8 mouse cellular contexts compared by ENCODE assay signal in genomic region chrX:73786364-73787224, GRCm38 (mm10). TPM values are rescaled to one million over a fixed set of nuclear protein-coding genes. Genes with fewer than 3 reads are reported as not detected.
DNase-seq lines count a peak whose midpoint lies in the region; ATAC-seq and TF ChIP-seq lines count a peak whose summit lies in the region.

Idh3g (minus strand) TSS chrX:73786897.
Ssr4 (plus strand) TSS chrX:73787028.

- H3K36me3 ChIP-seq in embryonic facial prominence, embryonic 15.5 days: peaks cover 16% of the 10 kb centered on the region
- peaks cover 18% of the 10 kb centered on the region for H3K36me3 ChIP-seq in limb, embryonic 14.5 days (ENCODE audit: control insufficient read depth, insufficient read depth, low read length)
- no peaks in the 10 kb centered on the region for H3K36me3 ChIP-seq in midbrain, postnatal 0 days (ENCODE audit: insufficient read depth, low read length)

- no peaks in the 10 kb centered on the region for H3K27me3 ChIP-seq in embryonic facial prominence, embryonic 15.5 days
- no peaks in the 10 kb centered on the region for H3K27me3 ChIP-seq in limb, embryonic 14.5 days (ENCODE audit: control insufficient read depth, insufficient read depth, low read length)
- H3K27me3 ChIP-seq in midbrain, postnatal 0 days (ENCODE audit: insufficient read depth, low read length): no peaks in the 10 kb centered on the region

- TF ChIP-seq CTCF in bone marrow, adult 2 months (IDR thresholded peaks at IDR 0.05; ENCODE audit: control insufficient read depth, insufficient read depth, low read length): peak; percentile 35; the same call in 1 of the 2 replicates
- peak; percentile 75 for TF ChIP-seq CTCF in midbrain, postnatal 0 days (IDR thresholded peaks at IDR 0.05)

- ATAC-seq in embryonic facial prominence, embryonic 15.5 days (ENCODE audit: insufficient number of reproducible peaks, low FRiP score, low TSS enrichment, low read depth): peak; percentile 97
- peak; percentile 96 for ATAC-seq in limb, embryonic 14.5 days (ENCODE audit: low FRiP score, low read depth)
- peak; percentile 95 for ATAC-seq in midbrain, postnatal 0 days (ENCODE audit: low FRiP score)

- H3K4me1 ChIP-seq in bone marrow, adult 2 months (ENCODE audit: control insufficient read depth, insufficient read depth, low read length): no peaks in the 10 kb centered on the region; the same call in 1 of the 2 replicates
- H3K4me1 ChIP-seq in embryonic facial prominence, embryonic 15.5 days: peaks cover 8% of the 10 kb centered on the region
- no peaks in the 10 kb centered on the region for H3K4me1 ChIP-seq in limb, embryonic 14.5 days (ENCODE audit: control insufficient read depth, insufficient read depth, low read length)
- no peaks in the 10 kb centered on the region for H3K4me1 ChIP-seq in midbrain, postnatal 0 days (ENCODE audit: insufficient read depth, low read length)

- peak within 1 kb of the TSS; percentile 87 for H3K4me3 ChIP-seq in bone marrow, adult 2 months (replicated peaks; ENCODE audit: control insufficient read depth, low read depth, low read length)
- peak within 1 kb of the TSS; percentile 64 for H3K4me3 ChIP-seq in embryonic facial prominence, embryonic 15.5 days (replicated peaks)
- peak within 1 kb of the TSS; percentile 56 for H3K4me3 ChIP-seq in limb, embryonic 14.5 days (replicated peaks; ENCODE audit: low read length)
- H3K4me3 ChIP-seq in midbrain, postnatal 0 days (ENCODE audit: low read depth, low read length): peak within 1 kb of the TSS; percentile 50

- peak; percentile 98 for DNase-seq in 416B (ENCODE audit: low read depth)
- DNase-seq in heart, adult 8-10 months (ENCODE audit: low spot score): peak; percentile 95
- DNase-seq in kidney, adult 9 months: peak; percentile 96
- DNase-seq in limb, embryonic 14.5 days (ENCODE audit: low spot score): peak; percentile 97
- peak; percentile 97 for DNase-seq in midbrain, postnatal 0 days (ENCODE audit: low spot score)
- DNase-seq in spleen, postnatal 14 days (ENCODE audit: low spot score in 2 of 2): peak; percentile 74 to 84

- peak within 1 kb of the TSS; percentile 65 for H3K9ac ChIP-seq in embryonic facial prominence, embryonic 15.5 days
- H3K9ac ChIP-seq in limb, embryonic 14.5 days (ENCODE audit: low read depth, low read length, severe bottlenecking): peak within 1 kb of the TSS; percentile 70
- peak within 1 kb of the TSS; percentile 63 for H3K9ac ChIP-seq in midbrain, postnatal 0 days (replicated peaks; ENCODE audit: low read length, poor library complexity, severe bottlenecking)

- 10% methylated on average over 52 of the region's 52 CpGs for WGBS in bone marrow, adult 2 months
- 19% methylated on average over 50 of the region's 52 CpGs for whole genome bisulfite sequencing in embryonic facial prominence, embryonic 15.5 days
- 13% methylated on average over 34 of the region's 52 CpGs for WGBS in limb, embryonic 14.5 days
- 21% methylated on average over 44 of the region's 52 CpGs for WGBS in midbrain, postnatal 0 days

- peak within 1 kb of the TSS; percentile 92 for H3K27ac ChIP-seq in bone marrow, adult 2 months (ENCODE audit: control insufficient read depth, insufficient read depth, low read depth, low read length, poor library complexity)
- peak within 1 kb of the TSS; percentile 91 for H3K27ac ChIP-seq in embryonic facial prominence, embryonic 15.5 days (replicated peaks)
- H3K27ac ChIP-seq in limb, embryonic 14.5 days (replicated peaks; ENCODE audit: low read depth, low read length): peak within 1 kb of the TSS; percentile 90
- peak within 1 kb of the TSS; percentile 83 for H3K27ac ChIP-seq in midbrain, postnatal 0 days (ENCODE audit: low read depth, low read length)

- peak; percentile 71; the same call in 1 of the 2 replicates for TF ChIP-seq POLR2A in bone marrow, adult 2 months (IDR thresholded peaks at IDR 0.05; ENCODE audit: borderline replicate concordance, control insufficient read depth, low read depth, low read length)
- TF ChIP-seq POLR2A in limb, embryonic 14.5 days (IDR thresholded peaks at IDR 0.05; ENCODE audit: borderline replicate concordance, extremely low read depth, insufficient read depth, insufficient read length): peak; percentile 28; the same call in 1 of the 2 replicates

- H3K4me2 ChIP-seq in embryonic facial prominence, embryonic 15.5 days (replicated peaks): peak within 1 kb of the TSS; percentile 51
- peak within 1 kb of the TSS; percentile 54 for H3K4me2 ChIP-seq in limb, embryonic 14.5 days (replicated peaks; ENCODE audit: low read depth, low read length, severe bottlenecking)
- peak within 1 kb of the TSS; percentile 56 for H3K4me2 ChIP-seq in midbrain, postnatal 0 days (ENCODE audit: low read depth, low read length, poor library complexity, severe bottlenecking)

- H3K9me3 ChIP-seq in embryonic facial prominence, embryonic 15.5 days (replicated peaks): no peaks in the 10 kb centered on the region
- H3K9me3 ChIP-seq in limb, embryonic 14.5 days (ENCODE audit: control insufficient read depth, low read length): no peaks in the 10 kb centered on the region
- no peaks in the 10 kb centered on the region for H3K9me3 ChIP-seq in midbrain, postnatal 0 days (ENCODE audit: low read length)

RNA-seq across cellular contexts. Expression of gene Idh3g, which starts in this region (rescaled TPM):
- 56.6 and 111 TPM in 2 replicates for polyA plus RNA-seq in bone marrow, adult 2 months (2011; ENCODE audit: insufficient read depth, insufficient read length, low replicate concordance, missing spikeins)
- polyA plus RNA-seq in embryonic facial prominence, embryonic 15.5 days (2015; fragmentation: Nextera tagmentation; extraction: Ambion mirVana): 193 and 199 TPM in 2 replicates
- 100 to 1,000 TPM; 702 to 775 (median 723) TPM for total RNA-seq in heart, adult 8-10 months (2022)
- 366 and 388 TPM in 2 replicates for polyA plus RNA-seq in limb, embryonic 14.5 days (2012; rRNA removed)
- 217 and 220 TPM in 2 replicates for polyA plus RNA-seq in limb, embryonic 14.5 days (2014; fragmentation: Nextera tagmentation; extraction: Ambion mirVana)
- 207 and 236 TPM in 2 replicates for total RNA-seq in midbrain, postnatal 0 days (2014; rRNA removed)
- polyA plus RNA-seq in midbrain, postnatal 0 days (2015; fragmentation: Nextera tagmentation; extraction: Ambion mirVana): 218 and 245 TPM in 2 replicates

RNA-seq across cellular contexts. Expression of gene Ssr4, which starts in this region (rescaled TPM):
- polyA plus RNA-seq in bone marrow, adult 2 months (2011; ENCODE audit: insufficient read depth, insufficient read length, low replicate concordance, missing spikeins): 47.8 and 107 TPM in 2 replicates
- polyA plus RNA-seq in embryonic facial prominence, embryonic 15.5 days (2015; fragmentation: Nextera tagmentation; extraction: Ambion mirVana): 221 and 235 TPM in 2 replicates
- total RNA-seq in heart, adult 8-10 months (2022): 10 to 100 TPM; 75.9 to 94.2 (median 84.8) TPM
- polyA plus RNA-seq in limb, embryonic 14.5 days (2012; rRNA removed): 284 and 305 TPM in 2 replicates
- polyA plus RNA-seq in limb, embryonic 14.5 days (2014; fragmentation: Nextera tagmentation; extraction: Ambion mirVana): 254 and 292 TPM in 2 replicates
- 99.8 and 115 TPM in 2 replicates for total RNA-seq in midbrain, postnatal 0 days (2014; rRNA removed)
- 166 and 184 TPM in 2 replicates for polyA plus RNA-seq in midbrain, postnatal 0 days (2015; fragmentation: Nextera tagmentation; extraction: Ambion mirVana)

Comparison
In these comparisons a context has a peak if more than half of its experiments do, and no peak if none do; other contexts are left out.
1. Peak in every context shown above with its lines: DNase-seq, ATAC-seq, H3K4me3 ChIP-seq and H3K27ac ChIP-seq.